Mouse (Mus musculus) midbrain, embryonic 10.5 days (tissue): Measurements from ENCODE around the gene Gfra1. TPM values are rescaled to one million over a fixed set of nuclear protein-coding genes. Genes with fewer than 3 reads are reported as not detected.

Source experiments
- DNase-seq: peaks from one replicate; pipeline ENCODE4 v3.0.0-alpha.2; 2017; ENCODE audit warnings: low spot score
- H3K27ac ChIP-seq: fragments of 300-500 bp; sonication (generic); replicated peaks from 2 replicates; pipeline ENCODE4 v1.5.1; 2016; ENCODE audit warnings: mild to moderate bottlenecking
- H3K27me3 ChIP-seq: fragments of 300-500 bp; sonication (generic); 2 replicates; pipeline ENCODE4 v1.6.1; 2016; ENCODE audit warnings: low read depth, mild to moderate bottlenecking; ENCODE audit not compliant: poor library complexity, severe bottlenecking
- H3K36me3 ChIP-seq: fragments of 300-500 bp; sonication (generic); 2 replicates; pipeline ENCODE4 v1.6.1; 2016; ENCODE audit warnings: mild to moderate bottlenecking, moderate library complexity
- H3K4me1 ChIP-seq: fragments of 300-500 bp; sonication (generic); 2 replicates; pipeline ENCODE4 v1.6.1; 2016
- H3K4me3 ChIP-seq: fragments of 300-500 bp; sonication (generic); 2 replicates; pipeline ENCODE4 v1.5.1; 2016; ENCODE audit warnings: mild to moderate bottlenecking, moderate library complexity
- H3K9me3 ChIP-seq: fragments of 300-500 bp; sonication (generic); replicated peaks from 2 replicates; pipeline ENCODE4 v1.6.1; 2016; ENCODE audit warnings: mild to moderate bottlenecking
- WGBS: fragments of 180-500 bp; shearing (Covaris S2); methylation state at CpG from one replicate; pipeline ENCODE4 v1.1.7; 2016; 5-methylcytosine and 5-hydroxymethylcytosine counted together
- polyA plus RNA-seq: library from polyadenylated mRNA; unstranded; fragments of >200 nt; fragmentation: Nextera tagmentation; extraction: Ambion mirVana; gene quantifications from 2 replicates; pipeline ENCODE4 v1.2.1, GENCODE M21; 2016

The Gfra1 gene
- polyA plus RNA-seq, 1 experiment from 2014 or later, result 22.1 TPM

- peaks cover 24% of the 10 kb centered on the region for H3K4me1 ChIP-seq
- no peaks in the 10 kb centered on the region for H3K36me3 ChIP-seq
- no peak for DNase-seq
- no peaks in the 10 kb centered on the region for H3K27me3 ChIP-seq
- no peaks in the 10 kb centered on the region for H3K9me3 ChIP-seq
- H3K4me3 ChIP-seq, result no peak overlapping the region
- WGBS, result 73% methylated on average over 10 of the region's 10 CpGs
- peak overlapping the region; percentile 49; the same call in 1 of the 2 replicates for H3K27ac ChIP-seq
Observed at GRCm38 (mm10) chr19:58437441-58438071, 18.2 kb downstream of the Gfra1 start.

GRCm38 (mm10) chr19:58436874-58437273, 18.8 kb downstream of the Gfra1 start:
- Histone ChIP-seq H3K36me3 (no peaks in the 10 kb centered on the region), H3K27me3 (no peaks in the 10 kb centered on the region), H3K27ac (no peak overlapping the region), H3K4me3 (no peak overlapping the region), H3K9me3 (no peaks in the 10 kb centered on the region), H3K4me1 (peaks cover 23% of the 10 kb centered on the region)
- no peak for DNase-seq
- 88% methylated on average over 3 of the region's 3 CpGs for WGBS

GRCm38 (mm10) chr19:58435877-58436276, 19.8 kb downstream of the Gfra1 start:
- H3K4me1 ChIP-seq, result peaks cover 21% of the 10 kb centered on the region
- H3K4me3 ChIP-seq, result no peak overlapping the region
- DNase-seq, result no peak
- no peaks in the 10 kb centered on the region for H3K9me3 ChIP-seq
- no peaks in the 10 kb centered on the region for H3K27me3 ChIP-seq
- no peak overlapping the region for H3K27ac ChIP-seq
- no peaks in the 10 kb centered on the region for H3K36me3 ChIP-seq
- WGBS, result 93% methylated on average over 5 of the region's 5 CpGs

- H3K4me1 ChIP-seq, result peaks cover 12% of the 10 kb centered on the region
- H3K4me3 ChIP-seq, result no peak overlapping the region
- no peak for DNase-seq
- 85% methylated on average over 5 of the region's 5 CpGs for WGBS
- no peak overlapping the region for H3K27ac ChIP-seq
- H3K27me3 ChIP-seq, result no peaks in the 10 kb centered on the region
- no peaks in the 10 kb centered on the region for H3K9me3 ChIP-seq
- no peaks in the 10 kb centered on the region for H3K36me3 ChIP-seq
Observed at GRCm38 (mm10) chr19:58432840-58433239, 22.9 kb downstream of the Gfra1 start.

GRCm38 (mm10) chr19:58428546-58428945, 27.2 kb downstream of the Gfra1 start:
- WGBS, result 87% methylated on average over 4 of the region's 4 CpGs
- Histone ChIP-seq H3K4me1 (peaks cover 2% of the 10 kb centered on the region; the same call in 1 of the 2 replicates), H3K27me3 (no peaks in the 10 kb centered on the region), H3K27ac (no peak overlapping the region), H3K9me3 (no peaks in the 10 kb centered on the region), H3K4me3 (no peak overlapping the region), H3K36me3 (no peaks in the 10 kb centered on the region)
- DNase-seq, result no peak

- 93% methylated on average over 2 of the region's 2 CpGs for WGBS
- no peak for DNase-seq
- H3K36me3 ChIP-seq, result no peaks in the 10 kb centered on the region
- no peaks in the 10 kb centered on the region for H3K27me3 ChIP-seq
- H3K27ac ChIP-seq, result no peak overlapping the region
- no peaks in the 10 kb centered on the region for H3K9me3 ChIP-seq
- H3K4me1 ChIP-seq, result peaks cover 2% of the 10 kb centered on the region; the same call in 1 of the 2 replicates
- no peak overlapping the region for H3K4me3 ChIP-seq
Observed at GRCm38 (mm10) chr19:58427348-58427747, 28.4 kb downstream of the Gfra1 start.

GRCm38 (mm10) chr19:58424928-58425327, 30.8 kb downstream of the Gfra1 start:
- no peaks in the 10 kb centered on the region for H3K27me3 ChIP-seq
- no peak overlapping the region for H3K4me3 ChIP-seq
- 90% methylated on average over 2 of the region's 2 CpGs for WGBS
- H3K27ac ChIP-seq, result no peak overlapping the region
- no peaks in the 10 kb centered on the region for H3K36me3 ChIP-seq
- DNase-seq, result no peak
- H3K9me3 ChIP-seq, result no peaks in the 10 kb centered on the region
- H3K4me1 ChIP-seq, result no peaks in the 10 kb centered on the region

DNA sequence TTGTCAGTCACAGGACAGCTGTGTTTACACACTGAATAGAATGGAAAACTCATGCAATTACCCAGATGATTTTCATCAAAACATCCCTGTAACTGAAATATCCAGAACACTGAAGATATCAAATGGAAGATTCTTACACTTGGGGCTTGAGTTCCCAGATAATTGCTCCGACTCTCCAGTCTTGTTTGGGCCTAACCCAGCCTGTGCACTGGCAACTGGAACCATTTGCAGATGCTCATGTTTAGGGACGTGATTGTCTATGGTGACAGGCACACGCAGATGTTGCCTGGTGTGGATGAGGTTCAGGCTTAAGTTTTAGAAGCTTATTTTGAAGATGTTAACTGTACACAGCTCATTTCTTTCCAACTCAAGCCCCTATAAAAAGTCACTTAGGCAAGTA, 31.5 kb downstream of the Gfra1 start:
- no peak for DNase-seq
- no peak overlapping the region for H3K4me3 ChIP-seq
- H3K27me3 ChIP-seq, result no peaks in the 10 kb centered on the region
- H3K9me3 ChIP-seq, result no peaks in the 10 kb centered on the region
- 87% methylated on average over 3 of the region's 3 CpGs for WGBS
- no peaks in the 10 kb centered on the region for H3K36me3 ChIP-seq
- 0 out of 2 replicates have a peak, but pooled peaks cover 4% of the 10 kb centered on the region for H3K4me1 ChIP-seq
- H3K27ac ChIP-seq, result no peak overlapping the region

- no peak for DNase-seq
- no peak overlapping the region for H3K27ac ChIP-seq
- H3K9me3 ChIP-seq, result no peaks in the 10 kb centered on the region
- WGBS, result 93% methylated on average over 4 of the region's 4 CpGs
- 0 out of 2 replicates have a peak, but pooled peaks cover 4% of the 10 kb centered on the region for H3K4me1 ChIP-seq
- no peaks in the 10 kb centered on the region for H3K36me3 ChIP-seq
- no peaks in the 10 kb centered on the region for H3K27me3 ChIP-seq
- no peak overlapping the region for H3K4me3 ChIP-seq
Observed at GRCm38 (mm10) chr19:58422916-58423493, 32.7 kb downstream of the Gfra1 start.

DNA sequence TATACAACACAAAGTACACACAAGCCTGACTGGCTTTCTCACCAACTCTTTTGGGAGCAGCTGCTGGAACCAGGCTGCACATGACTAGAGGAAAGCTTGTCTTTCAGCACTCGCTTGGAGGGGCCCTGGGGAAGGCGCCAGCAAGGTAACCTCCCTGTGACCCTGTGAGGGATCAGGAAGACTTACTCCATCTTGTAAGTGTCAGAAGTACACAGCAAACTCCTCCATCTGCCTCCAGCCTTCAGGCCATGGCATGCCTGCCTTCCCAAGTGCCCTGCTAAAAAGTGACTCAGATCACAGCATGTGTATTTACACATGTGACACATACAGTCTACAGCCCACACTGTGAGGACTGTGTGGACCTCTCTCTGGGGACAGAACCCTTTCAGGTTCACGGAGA, 36.0 kb downstream of the Gfra1 start:
- Histone ChIP-seq H3K4me1 (0 out of 2 replicates have a peak, but pooled peaks cover 4% of the 10 kb centered on the region), H3K4me3 (no peak overlapping the region), H3K9me3 (no peaks in the 10 kb centered on the region), H3K27ac (no peak overlapping the region), H3K36me3 (no peaks in the 10 kb centered on the region), H3K27me3 (no peaks in the 10 kb centered on the region)
- 75% methylated on average over 3 of the region's 3 CpGs for WGBS
- DNase-seq, result no peak

GRCm38 (mm10) chr19:58419278-58419677, 36.4 kb downstream of the Gfra1 start:
- Histone ChIP-seq H3K27ac (no peak overlapping the region), H3K4me1 (0 out of 2 replicates have a peak, but pooled peaks cover 4% of the 10 kb centered on the region), H3K36me3 (no peaks in the 10 kb centered on the region), H3K4me3 (no peak overlapping the region), H3K9me3 (no peaks in the 10 kb centered on the region), H3K27me3 (no peaks in the 10 kb centered on the region)
- no peak for DNase-seq
- 89% methylated on average over 3 of the region's 3 CpGs for WGBS

DNA sequence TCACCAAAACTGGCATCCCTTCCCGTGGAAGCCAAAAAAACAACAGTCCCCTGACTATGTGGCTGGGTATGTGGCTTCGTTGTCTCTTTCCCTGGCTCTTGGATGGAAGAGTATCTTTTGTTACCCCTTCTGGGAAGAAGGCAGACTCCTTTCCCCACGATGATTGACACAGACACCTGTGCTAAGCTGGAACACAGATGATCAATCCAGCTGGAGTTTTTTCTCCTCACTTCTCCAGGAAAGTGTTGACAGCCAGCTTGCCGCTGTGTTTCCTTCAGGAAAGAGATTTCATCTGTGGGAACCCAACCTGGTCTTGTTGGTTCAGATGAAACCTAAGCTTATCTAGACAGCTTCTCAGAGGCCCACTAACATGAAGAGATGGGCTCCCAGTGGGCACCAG, 40.5 kb downstream of the Gfra1 start:
- Histone ChIP-seq H3K36me3 (no peaks in the 10 kb centered on the region), H3K4me1 (0 out of 2 replicates have a peak, but pooled peaks cover 4% of the 10 kb centered on the region), H3K27ac (no peak overlapping the region), H3K4me3 (no peak overlapping the region), H3K27me3 (no peaks in the 10 kb centered on the region), H3K9me3 (no peaks in the 10 kb centered on the region)
- 87% methylated on average over 4 of the region's 4 CpGs for WGBS
- DNase-seq, result no peak

DNA sequence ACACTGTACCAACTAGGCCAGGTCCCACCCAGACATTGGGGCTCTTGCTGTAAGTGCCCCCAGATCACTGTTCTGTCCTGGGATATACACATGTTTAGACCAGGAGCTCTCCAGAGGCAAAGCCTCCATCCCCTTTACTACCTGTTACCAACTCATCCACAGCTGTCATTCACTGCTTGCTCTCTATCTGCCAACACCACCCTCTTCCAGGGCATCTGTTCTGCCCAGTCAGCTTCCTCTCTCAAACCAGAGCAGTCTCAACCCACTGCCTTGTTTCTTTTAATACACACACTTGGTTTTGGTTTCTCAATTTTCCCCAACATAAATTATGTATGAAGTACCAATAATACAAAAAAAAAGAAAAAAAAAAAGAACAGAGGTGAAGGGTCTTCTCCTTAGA, 41.0 kb downstream of the Gfra1 start:
- no peak overlapping the region for H3K27ac ChIP-seq
- no peak overlapping the region for H3K4me3 ChIP-seq
- H3K9me3 ChIP-seq, result 0 out of 2 replicates have a peak, but pooled peaks cover 3% of the 10 kb centered on the region
- H3K4me1 ChIP-seq, result 0 out of 2 replicates have a peak, but pooled peaks cover 2% of the 10 kb centered on the region
- no peak for DNase-seq
- H3K36me3 ChIP-seq, result no peaks in the 10 kb centered on the region
- H3K27me3 ChIP-seq, result no peaks in the 10 kb centered on the region
